In the genomic region with DNA sequence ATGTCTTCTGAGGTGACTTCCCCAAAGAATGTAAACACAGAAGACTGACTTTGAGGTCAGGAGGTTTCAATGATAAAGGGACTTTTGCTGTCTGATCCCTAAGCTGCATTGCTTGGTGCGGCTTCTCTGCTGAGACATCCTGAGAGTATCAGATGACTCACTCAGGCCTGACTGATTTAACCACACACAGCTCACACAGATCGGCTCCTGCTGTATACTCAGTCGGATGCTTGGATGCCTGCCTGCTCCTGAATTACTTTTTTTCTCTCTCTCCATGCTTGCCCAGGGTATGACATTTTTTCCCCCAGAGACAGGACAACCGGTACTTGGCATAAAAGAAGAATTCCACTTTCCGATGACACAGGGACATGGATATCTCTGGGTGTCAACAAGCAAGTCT, we compare ENCODE assay signal across 14 mouse cellular contexts.
DNase-seq lines count a peak whose midpoint lies in the region; ATAC-seq and TF ChIP-seq lines count a peak whose summit lies in the region.
"Had no signal": no experiment of that assay in that cellular context is flagged by ENCODE, and none has a peak within 500 bp of the region (broad histone marks: within the 10 kb centered on the region; RNA-seq: fewer than 3 reads in every experiment).

No protein-coding gene starts in this region.

- H3K27me3 ChIP-seq in heart, embryonic 15.5 days, result no peaks in the 10 kb centered on the region
- H3K27me3 ChIP-seq in C2C12 (ENCODE audit: control insufficient read depth, insufficient read depth, insufficient read length), result no peaks in the 10 kb centered on the region
- no peaks in the 10 kb centered on the region for H3K27me3 ChIP-seq in forebrain, embryonic 15.5 days
- H3K27me3 ChIP-seq: limb, embryonic 12.5 days; neural tube, embryonic 12.5 days; stomach, embryonic 15.5 days had no signal

- ATAC-seq in heart, embryonic 15.5 days (replicated peaks; ENCODE audit: insufficient number of reproducible peaks, insufficient read depth, low FRiP score, low read depth), result peak; percentile 22; the same call in 1 of the 2 replicates
- ATAC-seq in megakaryocyte, adult 5-6 weeks (ENCODE audit: poor library complexity, severe bottlenecking), result 0 out of 2 replicates have a peak, but pooled peaks have one; percentile 20
- no peak for ATAC-seq in forebrain, embryonic 15.5 days (replicated peaks)

- TF ChIP-seq POLR2A in brain, embryonic 14.5 days (IDR thresholded peaks at IDR 0.05; ENCODE audit: borderline replicate concordance, extremely low read depth, insufficient read depth, insufficient read length, poor library complexity, severe bottlenecking), result no peak

- intact Hi-C loops in heart, postnatal 14 days (cut with DNase I), result no loop called here

- no peak for DNase-seq in heart, postnatal 14 days
- DNase-seq in brain, embryonic 14.5 days (ENCODE audit: low read depth), result peak; percentile 9
- no peak for DNase-seq in retina, postnatal 1 day
- no peak for DNase-seq in urinary bladder, adult 2 months (ENCODE audit: low spot score)
- DNase-seq: embryo, embryonic 11 days; kidney, adult 2 months; lung, postnatal 4 days had no signal

- no peak overlapping the region for H3K4me3 ChIP-seq in heart, embryonic 15.5 days
- H3K4me3 ChIP-seq in C2C12 (ENCODE audit: insufficient read depth, poor library complexity, severe bottlenecking), result no peak overlapping the region
- no peak overlapping the region for H3K4me3 ChIP-seq in forebrain, embryonic 15.5 days
- H3K4me3 ChIP-seq: limb, embryonic 12.5 days; neural tube, embryonic 12.5 days; stomach, embryonic 15.5 days had no signal

- peaks cover 6% of the 10 kb centered on the region for H3K4me1 ChIP-seq in heart, embryonic 15.5 days (replicated peaks)
- no peaks in the 10 kb centered on the region for H3K4me1 ChIP-seq in forebrain, embryonic 15.5 days
- H3K4me1 ChIP-seq: limb, embryonic 12.5 days; neural tube, embryonic 12.5 days; stomach, embryonic 15.5 days had no signal

- H3ac ChIP-seq in C2C12 (ENCODE audit: control insufficient read depth, insufficient read length, low read depth), result no peak overlapping the region

- WGBS in heart, embryonic 15.5 days, result 33% methylated on average over 5 of the region's 5 CpGs
- 44% methylated on average over 5 of the region's 5 CpGs for WGBS in forebrain, embryonic 15.5 days

- no peaks in the 10 kb centered on the region for H3K36me3 ChIP-seq in heart, embryonic 15.5 days
- no peaks in the 10 kb centered on the region for H3K36me3 ChIP-seq in C2C12 (ENCODE audit: control insufficient read depth, insufficient read depth)
- H3K36me3 ChIP-seq in forebrain, embryonic 15.5 days, result no peaks in the 10 kb centered on the region
- H3K36me3 ChIP-seq: limb, embryonic 12.5 days; neural tube, embryonic 12.5 days; stomach, embryonic 15.5 days had no signal

- H3K79me2 ChIP-seq in C2C12 (ENCODE audit: control insufficient read depth, insufficient read depth), result no peaks in the 10 kb centered on the region

- no peak overlapping the region for H3K4me2 ChIP-seq in heart, embryonic 15.5 days
- no peak overlapping the region for H3K4me2 ChIP-seq in forebrain, embryonic 15.5 days (replicated peaks)
- H3K4me2 ChIP-seq: limb, embryonic 12.5 days; neural tube, embryonic 12.5 days; stomach, embryonic 15.5 days had no signal

- H3K9me3 ChIP-seq in heart, embryonic 15.5 days (replicated peaks), result no peaks in the 10 kb centered on the region
- H3K9me3 ChIP-seq in forebrain, embryonic 15.5 days, result no peaks in the 10 kb centered on the region
- H3K9me3 ChIP-seq: limb, embryonic 12.5 days; neural tube, embryonic 12.5 days; stomach, embryonic 15.5 days had no signal

- H3K27ac ChIP-seq in heart, embryonic 15.5 days, result no peak overlapping the region
- no peak overlapping the region for H3K27ac ChIP-seq in forebrain, embryonic 15.5 days (replicated peaks)
- H3K27ac ChIP-seq: limb, embryonic 12.5 days; neural tube, embryonic 12.5 days; stomach, embryonic 15.5 days had no signal

- TF ChIP-seq CTCF in C2C12 (IDR thresholded peaks at IDR 0.05; ENCODE audit: control insufficient read depth, insufficient read depth, insufficient read length), result no peak
- no peak for TF ChIP-seq CTCF in brain, embryonic 14.5 days (IDR thresholded peaks at IDR 0.05; ENCODE audit: borderline replicate concordance, extremely low read depth, insufficient read depth, insufficient read length)

- no peak overlapping the region for H3K9ac ChIP-seq in heart, embryonic 15.5 days
- H3K9ac ChIP-seq in forebrain, embryonic 15.5 days (replicated peaks), result no peak overlapping the region
- H3K9ac ChIP-seq: limb, embryonic 12.5 days; neural tube, embryonic 12.5 days; stomach, embryonic 15.5 days had no signal

- no peaks in the 10 kb centered on the region for H3K79me3 ChIP-seq in C2C12 (ENCODE audit: low read depth)

TF ChIP-seq in C2C12, 6 proteins besides CTCF, POLR2A, EP300 and RAD21:
- TF ChIP-seq MAX (IDR thresholded peaks at IDR 0.05) (peak; percentile 65), USF1 (IDR thresholded peaks at IDR 0.05; ENCODE audit: low read depth) (peak; percentile 2), FOSL1 (IDR thresholded peaks at IDR 0.05; ENCODE audit: insufficient read depth, low read length, poor library complexity, severe bottlenecking) (peak; percentile 60), MYOD1 (IDR thresholded peaks at IDR 0.05; ENCODE audit: control insufficient read depth, insufficient read length, low read depth) (peak; percentile 51), MYOG (IDR thresholded peaks at IDR 0.05; ENCODE audit: control insufficient read depth, extremely low read depth, insufficient read length) (no peak)
